Mouse (Mus musculus) monocyte, adult 2 months (primary cell): ENCODE measurements around the gene Spindoc.

ENCODE experiments used
- DNase-seq, 2 experiments: peaks; one replicate each; pipeline ENCODE4 v3.0.0; 2022; ENCODE audit warnings: low spot score in 2 of 2, low read depth in 1 of 2

The Spindoc gene

DNA sequence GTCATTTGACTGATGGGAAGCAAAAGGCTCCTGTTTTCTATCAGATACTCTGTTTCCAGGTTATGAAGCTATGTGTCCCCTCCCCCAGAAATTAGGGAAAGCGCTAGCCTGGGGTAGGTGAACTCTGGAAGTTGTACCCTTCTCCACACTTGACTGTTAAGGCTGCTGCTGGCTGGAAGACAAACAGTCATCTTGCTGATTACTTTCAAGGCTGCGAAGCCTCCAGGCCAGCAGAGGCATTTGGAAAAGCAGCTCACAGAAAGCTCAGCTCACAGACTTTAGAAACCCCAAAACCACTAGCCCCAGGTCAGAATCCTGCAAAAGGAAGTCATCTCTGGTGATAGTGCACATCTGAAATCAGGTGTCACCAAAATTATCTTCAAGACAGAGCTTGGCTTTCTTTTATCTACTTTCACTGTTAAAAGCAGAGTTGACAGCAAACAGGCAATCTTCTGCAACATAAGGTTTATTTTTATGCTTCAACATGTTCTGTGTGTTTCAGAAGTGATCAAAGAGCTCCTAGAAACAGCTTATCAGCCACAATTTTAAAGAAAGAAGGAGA is 44.9 kb downstream of the Spindoc start:
- no peak for DNase-seq

DNA sequence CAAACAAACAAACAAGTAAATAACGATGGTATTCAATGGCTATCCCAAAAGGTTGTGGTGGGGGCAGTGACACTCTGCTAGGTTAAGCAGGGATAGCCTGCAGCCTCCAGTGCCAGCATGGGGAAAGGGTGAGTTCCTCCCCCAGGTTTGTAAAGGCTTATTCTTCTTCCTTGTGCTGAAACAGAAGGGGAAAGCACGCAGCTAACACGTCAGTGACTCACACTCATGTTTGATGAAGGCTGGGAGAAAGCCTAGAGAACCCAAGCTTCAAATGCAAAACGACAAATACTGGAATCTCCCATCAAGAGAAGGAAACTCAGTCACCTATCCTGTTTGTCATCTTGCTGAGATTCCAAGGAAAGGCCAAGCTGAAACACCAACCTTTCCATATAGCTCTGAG is 47.1 kb downstream of the Spindoc start:
- no peak for DNase-seq

DNA sequence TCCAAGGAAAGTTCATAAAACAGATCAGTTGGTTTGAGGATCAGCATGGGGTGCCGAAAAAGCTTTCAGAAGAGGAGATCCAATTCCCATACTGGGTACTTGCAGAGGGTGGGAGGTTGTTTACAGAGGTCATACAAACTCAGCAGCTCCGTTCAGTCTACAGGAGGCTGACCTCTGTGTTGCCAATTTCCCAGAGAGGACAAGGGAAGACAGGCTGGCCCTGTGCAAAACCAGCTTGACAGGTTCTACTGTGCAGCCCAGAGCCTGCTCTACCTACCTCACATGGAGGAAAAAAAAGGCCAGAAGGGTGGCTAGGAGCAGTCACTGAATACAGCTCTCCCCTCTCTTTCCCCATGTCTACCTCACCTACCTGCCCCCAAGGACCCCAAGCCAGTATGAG is 48.7 kb downstream of the Spindoc start:
- DNase-seq = no peak

GRCm38 (mm10) chr19:7321391-7321790 is 61.4 kb downstream of the Spindoc start:
- DNase-seq = no peak

DNA sequence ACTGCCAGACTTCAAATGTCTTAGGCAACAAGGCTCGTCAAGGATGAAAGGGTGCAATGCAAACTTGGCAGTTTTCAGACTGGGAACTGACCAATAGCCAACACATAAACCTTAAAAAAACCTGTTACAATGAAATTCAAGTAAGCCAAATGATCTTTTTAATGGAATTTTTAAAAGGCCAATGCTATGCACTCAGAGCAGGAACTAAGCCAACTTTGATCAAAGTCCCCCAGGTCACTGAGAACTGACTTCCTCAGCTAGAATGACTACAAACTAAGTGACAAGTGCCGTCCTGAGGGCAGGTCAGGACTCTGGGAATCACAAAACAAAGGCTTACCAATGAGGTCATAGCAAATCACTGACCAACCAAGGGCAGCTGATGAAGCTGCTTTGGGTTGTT is 62.6 kb downstream of the Spindoc start:
- no peak for DNase-seq

GRCm38 (mm10) chr19:7317716-7318115 is 65.1 kb downstream of the Spindoc start:
- DNase-seq = no peak

DNA sequence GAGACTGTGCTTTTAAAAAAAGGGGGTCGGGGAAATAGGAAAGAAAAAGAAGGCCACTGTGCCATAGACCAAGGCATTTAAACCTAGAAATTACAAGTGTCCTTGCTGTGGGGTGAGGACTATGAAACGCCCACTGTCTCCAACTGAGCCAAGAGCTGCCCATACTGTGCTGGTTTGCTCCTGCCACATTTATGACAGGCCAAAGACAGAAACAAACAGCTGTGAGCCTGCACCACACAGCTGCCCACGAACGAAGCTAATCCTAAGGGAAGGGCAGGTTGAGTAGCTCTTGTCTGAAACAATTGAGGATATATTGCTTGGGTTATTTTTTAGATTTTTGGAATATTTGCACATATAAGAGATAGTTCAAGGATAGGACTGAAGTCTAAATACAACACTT is 66.0 kb downstream of the Spindoc start:
- no peak for DNase-seq

GRCm38 (mm10) chr19:7315587-7315984 is 67.2 kb downstream of the Spindoc start:
- no peak for DNase-seq

DNA sequence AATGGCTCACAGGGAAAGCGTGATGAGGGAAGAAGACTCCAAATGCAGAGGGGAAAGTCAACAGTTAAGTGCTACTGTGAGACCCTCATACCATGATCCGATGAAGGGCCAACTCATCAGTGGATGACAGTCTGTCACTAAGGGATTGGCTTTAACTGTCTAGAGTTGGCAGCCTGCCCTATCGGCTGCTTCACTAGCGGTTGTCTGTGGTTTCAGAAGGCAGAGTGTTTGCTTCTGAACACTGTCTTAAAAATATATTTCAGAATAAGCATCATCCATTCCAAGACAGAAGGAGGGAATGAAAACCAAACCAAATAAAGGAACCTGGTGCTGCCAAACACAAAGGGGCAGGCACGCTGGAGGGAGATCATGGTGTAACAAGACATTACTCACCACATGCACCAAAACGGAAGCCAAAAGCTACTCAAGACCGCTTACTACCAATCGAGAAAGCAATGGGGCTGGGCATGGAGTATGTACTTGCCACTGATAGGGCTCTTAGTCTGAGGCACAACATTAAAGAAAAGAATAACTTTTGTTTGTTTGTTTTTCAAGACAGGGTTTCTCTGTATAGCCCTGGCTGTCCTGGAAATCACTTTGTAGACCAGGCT is 67.7 kb downstream of the Spindoc start:
- no peak for DNase-seq

DNA sequence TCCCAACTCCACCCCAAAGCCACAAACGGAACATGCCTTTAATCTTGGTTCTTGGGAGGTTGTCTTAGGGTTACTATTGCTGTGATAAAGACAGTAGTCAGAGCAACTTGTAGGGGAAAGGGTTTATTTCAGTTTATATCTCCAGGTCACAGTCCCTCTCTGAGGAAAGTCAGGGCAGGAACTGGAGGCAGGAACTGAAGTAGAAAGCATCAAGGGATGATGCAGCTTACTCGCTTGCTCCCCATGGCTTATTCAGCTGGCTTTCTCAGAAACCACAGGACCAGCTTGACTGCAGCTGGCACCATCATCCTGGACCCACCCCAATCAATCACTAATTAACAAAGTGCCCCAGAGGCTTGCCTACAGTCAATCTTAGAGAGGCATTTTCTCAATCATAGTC is 69.1 kb downstream of the Spindoc start:
- no peak for DNase-seq

GRCm38 (mm10) chr19:7311306-7311705 is 71.5 kb downstream of the Spindoc start:
- no peak for DNase-seq

GRCm38 (mm10) chr19:7310704-7311103 is 72.1 kb downstream of the Spindoc start:
- no peak for DNase-seq

DNA sequence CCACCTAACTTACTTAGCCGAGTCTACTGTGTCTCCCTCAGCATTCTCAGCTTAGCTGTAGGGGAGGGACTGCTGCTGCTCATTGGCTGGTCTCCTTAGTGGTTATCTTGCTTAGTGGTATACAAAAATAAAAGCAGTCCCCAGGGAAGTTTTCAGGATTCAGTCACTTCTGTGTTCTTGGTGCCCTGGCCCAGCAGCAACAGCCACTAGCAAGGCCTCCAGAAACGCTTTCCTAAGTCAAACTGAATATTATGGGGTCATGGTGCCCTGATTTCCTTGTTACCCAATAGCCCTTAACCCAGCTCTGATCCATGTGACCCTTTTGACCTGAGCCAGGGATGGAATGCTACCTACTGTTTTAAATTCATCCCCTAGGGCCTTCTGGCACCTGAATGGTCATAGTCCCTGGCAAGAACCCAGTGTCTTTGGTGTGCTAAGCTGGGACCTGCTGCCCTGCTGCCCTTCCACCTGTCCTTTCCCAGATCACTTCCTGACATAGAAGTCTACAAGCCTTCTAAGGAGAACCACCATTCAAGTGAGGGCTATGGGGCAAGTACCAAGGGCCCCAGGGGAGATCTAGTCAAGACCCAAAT is 73.0 kb downstream of the Spindoc start:
- no peak for DNase-seq

DNA sequence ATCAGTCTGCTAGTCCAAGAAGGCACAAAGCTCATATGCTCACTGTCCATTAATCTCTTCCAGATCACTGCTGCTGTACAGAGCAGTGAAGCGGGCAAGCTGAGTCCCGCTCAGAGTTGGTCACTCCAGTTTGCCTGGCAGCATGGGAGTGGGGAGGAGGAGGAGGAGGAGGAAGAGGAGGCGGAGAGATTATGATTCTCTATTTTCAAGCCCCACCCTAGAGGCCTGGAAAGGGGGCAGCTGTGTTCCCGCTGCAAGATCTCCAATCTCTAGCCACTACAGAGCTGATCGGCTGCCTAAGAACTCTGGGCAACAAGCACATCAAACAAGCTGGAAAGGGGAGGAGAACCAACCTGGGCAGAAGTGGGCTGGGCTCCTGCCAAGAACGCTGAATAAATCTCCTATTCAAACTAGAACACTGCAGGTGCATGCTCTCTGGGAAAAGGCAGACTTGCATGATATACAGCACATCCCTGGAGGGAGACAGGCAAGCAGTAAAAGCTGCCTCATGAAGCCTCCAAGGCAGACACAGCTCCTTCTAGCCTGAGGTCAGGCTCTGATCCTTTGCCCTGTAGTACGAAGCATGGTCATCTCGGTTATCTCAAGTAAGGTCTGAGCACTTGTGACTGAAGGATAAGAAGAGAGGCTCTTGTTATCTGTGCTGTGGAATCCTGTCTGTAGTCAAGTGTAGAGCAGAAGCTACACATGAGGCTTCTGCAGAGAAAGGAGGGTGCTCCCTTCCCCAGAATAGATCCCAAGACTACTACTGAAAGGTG is 74.6 kb downstream of the Spindoc start:
- DNase-seq = no peak

- no peak for DNase-seq
Measured at GRCm38 (mm10) chr19:7306968-7307367, 75.8 kb downstream of the Spindoc start.

- no peak for DNase-seq
Measured at GRCm38 (mm10) chr19:7305380-7306310, 77.1 kb downstream of the Spindoc start.

GRCm38 (mm10) chr19:7304801-7305200 is 78.0 kb downstream of the Spindoc start:
- DNase-seq = no peak
